Mouse (Mus musculus) monocyte, adult 5-6 weeks (primary cell): Measurements from ENCODE around the gene Rflna. TPM values are rescaled to one million over a fixed set of nuclear protein-coding genes. Genes with fewer than 3 reads are reported as not detected.

Experiments
- ATAC-seq: fragments of 153-309, 156-312 bp; replicated peaks from 2 replicates; pipeline ENCODE4 v1.8.0; 2017; ENCODE audit warnings: mild to moderate bottlenecking; ENCODE audit not compliant: low TSS enrichment, insufficient number of reproducible peaks, severe bottlenecking, poor library complexity, low FRiP score
- total RNA-seq: library from RNA; stranded (forward); fragments of 200-1000, 200-491, 200-594 nt; gene quantifications from 3 replicates; pipeline ENCODE4 v1.2.3, GENCODE M21; 2017

The Rflna gene
- total RNA-seq, 1 experiment from 2014 or later, result not detected

- ATAC-seq, result no peak
Measured at GRCm38 (mm10) chr5:125000756-125001250, 2.2 kb upstream of the Rflna start.

- no peak for ATAC-seq
Measured at GRCm38 (mm10) chr5:125003873-125004255, 843 bp downstream of the Rflna start.

GRCm38 (mm10) chr5:125005871-125006652, 3.0 kb downstream of the Rflna start:
- no peak for ATAC-seq

GRCm38 (mm10) chr5:125006896-125007295, 3.9 kb downstream of the Rflna start:
- no peak for ATAC-seq

- no peak for ATAC-seq
Measured at GRCm38 (mm10) chr5:125011166-125011565, 8.1 kb downstream of the Rflna start.

- no peak for ATAC-seq
Measured at GRCm38 (mm10) chr5:125011628-125012027, 8.6 kb downstream of the Rflna start.

- ATAC-seq, result peak; percentile 36
Measured at GRCm38 (mm10) chr5:125014497-125014896, 11.5 kb downstream of the Rflna start.

GRCm38 (mm10) chr5:125015066-125015465, 12.0 kb downstream of the Rflna start:
- ATAC-seq, result no peak

- no peak for ATAC-seq
Measured at GRCm38 (mm10) chr5:125015576-125015975, 12.6 kb downstream of the Rflna start.

GRCm38 (mm10) chr5:125016421-125017242, 13.6 kb downstream of the Rflna start:
- ATAC-seq, result no peak

GRCm38 (mm10) chr5:125017332-125017731, 14.3 kb downstream of the Rflna start:
- no peak for ATAC-seq

GRCm38 (mm10) chr5:125019099-125019498, 16.1 kb downstream of the Rflna start:
- ATAC-seq, result no peak

- ATAC-seq, result no peak
Measured at GRCm38 (mm10) chr5:125021298-125021697, 18.3 kb downstream of the Rflna start.

- ATAC-seq, result no peak
Measured at GRCm38 (mm10) chr5:125024002-125024401, 21.0 kb downstream of the Rflna start.

- ATAC-seq, result no peak
Measured at GRCm38 (mm10) chr5:125028371-125028770, 25.4 kb downstream of the Rflna start.

- ATAC-seq, result no peak
Measured at GRCm38 (mm10) chr5:125028911-125029310, 25.9 kb downstream of the Rflna start.

GRCm38 (mm10) chr5:125036483-125036882, 33.5 kb downstream of the Rflna start:
- no peak for ATAC-seq

GRCm38 (mm10) chr5:125039377-125040027, 36.5 kb downstream of the Rflna start:
- ATAC-seq, result no peak

GRCm38 (mm10) chr5:125040128-125040584, 37.1 kb downstream of the Rflna start:
- ATAC-seq, result no peak
